Mouse (Mus musculus) megakaryocyte, embryonic 14.5 days (primary cell): ENCODE results near the gene Prr7. TPM values are rescaled to one million over a fixed set of nuclear protein-coding genes. Genes with fewer than 3 reads are reported as not detected.
"Not testable (repeated sequence)": the region's sequence is repeated elsewhere in the genome, so short reads cannot be mapped to it uniquely, and the experiment has no call there.

Experiments used
- H3K27me3 ChIP-seq: replicated peaks from 2 replicates; pipeline ENCODE3; 2012; ENCODE audit warnings: inconsistent platforms
- H3K36me3 ChIP-seq: replicated peaks from 2 replicates; pipeline ENCODE3; 2012; ENCODE audit warnings: low read length, inconsistent platforms, mixed read lengths
- H3K4me1 ChIP-seq: 2 replicates; pipeline ENCODE4 v1.6.1; 2012; ENCODE audit warnings: inconsistent platforms
- H3K4me3 ChIP-seq: replicated peaks from 2 replicates; pipeline ENCODE3; 2012; ENCODE audit warnings: moderate library complexity, mild to moderate bottlenecking, inconsistent platforms
- H3K9me3 ChIP-seq: 2 replicates; pipeline ENCODE4 v1.6.1; 2012; ENCODE audit warnings: inconsistent platforms
- FLI1 ChIP-seq: IDR thresholded peaks from 2 replicates; pipeline ENCODE4 v1.6.1; 2012; ENCODE audit warnings: low read length, inconsistent platforms, mixed read lengths
- GATA1 ChIP-seq: IDR thresholded peaks from 3 replicates; pipeline ENCODE4 v1.6.1; 2012; ENCODE audit warnings: mixed read lengths, low read length, inconsistent platforms, borderline replicate concordance
- polyA plus RNA-seq: library from polyadenylated mRNA; stranded (reverse); fragments of >175 nt; gene quantifications from 2 replicates; pipeline ENCODE4 v1.2.3, GENCODE M21; 2012; ENCODE audit warnings: low replicate concordance; ENCODE audit not compliant: insufficient read depth

Gene Prr7
- polyA plus RNA-seq, 1 experiment = 5.3 TPM

DNA sequence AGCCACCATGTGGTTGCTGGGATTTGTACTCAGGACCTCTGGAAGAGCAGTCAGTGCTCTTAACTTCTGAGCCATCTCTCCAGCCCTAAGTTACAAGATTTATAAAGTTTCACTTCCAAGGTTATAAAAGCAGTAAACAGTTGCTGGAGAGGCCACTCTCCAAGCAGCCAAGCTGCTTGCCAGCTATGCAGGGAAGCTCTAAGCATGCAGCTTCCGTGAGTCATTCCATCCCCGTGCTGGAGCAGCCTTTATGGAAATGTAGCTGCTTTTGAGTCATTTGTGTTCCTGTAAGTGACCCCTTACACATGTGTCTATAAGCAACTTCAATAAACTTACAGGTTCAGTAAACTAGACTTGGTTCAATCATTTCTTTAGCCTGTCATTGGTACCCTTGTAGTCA, 33.5 kb upstream of the Prr7 start:
- peaks cover 19% of the 10 kb centered on the region for H3K27me3 ChIP-seq
- H3K9me3 ChIP-seq = peaks cover 3% of the 10 kb centered on the region; the same call in 1 of the 2 replicates
- no peaks in the 10 kb centered on the region for H3K36me3 ChIP-seq
- TF ChIP-seq GATA1 = no peak
- TF ChIP-seq FLI1 = no peak
- H3K4me1 ChIP-seq = peaks cover 38% of the 10 kb centered on the region
- no peak overlapping the region for H3K4me3 ChIP-seq

DNA sequence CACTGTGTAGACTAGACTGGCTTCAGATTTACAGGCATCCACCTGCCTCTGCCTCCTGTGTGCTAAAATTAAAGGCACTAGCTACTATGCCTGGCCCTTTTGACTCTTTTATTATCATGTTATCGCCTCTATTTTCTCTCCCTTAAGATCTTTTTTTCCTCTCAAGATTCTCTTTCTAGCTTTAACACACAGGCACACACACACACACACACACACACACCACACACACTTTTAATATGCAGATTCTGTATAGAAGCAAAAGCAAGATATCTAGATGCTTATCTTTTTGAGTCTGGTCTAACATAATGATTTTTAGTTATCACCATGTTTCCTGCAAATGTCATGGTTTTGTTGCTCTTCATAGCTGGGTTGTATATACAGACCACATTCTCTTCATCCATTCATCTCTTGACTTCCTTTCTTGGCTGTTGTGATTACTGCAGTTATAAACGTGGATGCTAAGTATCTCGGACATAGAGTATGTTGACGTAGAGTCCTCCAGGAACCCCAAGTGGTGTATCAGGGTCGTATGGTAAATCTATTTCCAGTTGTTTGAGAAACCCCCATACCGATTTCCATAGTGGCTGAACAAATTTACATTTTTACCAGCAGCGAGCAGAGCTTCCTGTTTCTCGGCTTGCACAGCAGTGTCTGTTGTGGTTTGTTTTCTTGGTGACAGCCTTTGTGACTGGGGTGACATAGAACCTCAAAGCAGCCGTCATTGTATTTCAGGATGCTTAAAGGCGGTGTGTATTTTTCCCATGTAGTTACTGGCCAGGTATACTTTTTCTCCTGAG, 32.0 kb upstream of the Prr7 start:
- H3K27me3 ChIP-seq = peaks cover 5% of the 10 kb centered on the region
- peak overlapping the region; percentile 72 for H3K4me3 ChIP-seq
- TF ChIP-seq GATA1 (no peak), FLI1 (no peak)

GRCm38 (mm10) chr13:55437111-55437629, 26.9 kb upstream of the Prr7 start:
- not testable (repeated sequence) for H3K27me3 ChIP-seq, H3K4me3 ChIP-seq, H3K9me3 ChIP-seq, H3K36me3 ChIP-seq
- H3K4me1 ChIP-seq = peaks cover 30% of the 10 kb centered on the region

More for the DNA sequence above, 32.0 kb upstream of the Prr7 start:
- Histone ChIP-seq H3K9me3 (peaks cover 3% of the 10 kb centered on the region; the same call in 1 of the 2 replicates), H3K4me1 (peaks cover 38% of the 10 kb centered on the region), H3K36me3 (no peaks in the 10 kb centered on the region)

DNA sequence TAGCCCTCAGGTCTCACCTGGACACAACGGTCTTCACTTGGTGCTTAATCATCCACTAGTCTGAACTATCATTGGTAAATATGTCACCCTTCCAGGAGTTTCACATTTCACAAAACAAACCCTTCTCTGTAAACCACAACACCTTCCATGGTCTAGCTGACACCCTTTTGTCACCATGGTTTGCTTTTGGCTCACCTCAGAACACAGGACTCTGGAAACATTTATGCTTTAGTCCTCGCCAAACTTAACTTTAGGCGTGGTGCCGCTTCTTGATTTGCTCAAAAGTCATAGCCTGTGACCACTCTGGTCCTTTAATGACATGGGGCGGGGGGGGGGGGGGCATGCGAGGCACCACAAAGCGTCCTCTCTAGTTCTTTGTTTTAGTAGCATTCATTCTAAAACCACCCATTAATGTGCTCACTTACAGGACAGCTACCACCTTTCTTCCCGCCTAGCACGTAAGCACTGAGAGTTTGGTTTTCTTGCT, 20.2 kb upstream of the Prr7 start:
- Histone ChIP-seq H3K36me3 (peaks cover 12% of the 10 kb centered on the region), H3K9me3 (peaks cover 3% of the 10 kb centered on the region; the same call in 1 of the 2 replicates), H3K27me3 (no peaks in the 10 kb centered on the region), H3K4me3 (peak overlapping the region; percentile 96), H3K4me1 (peaks cover 66% of the 10 kb centered on the region)
- no peak for TF ChIP-seq GATA1
- no peak for TF ChIP-seq FLI1

GRCm38 (mm10) chr13:55444286-55444936, 19.7 kb upstream of the Prr7 start:
- Histone ChIP-seq H3K9me3 (no peaks in the 10 kb centered on the region), H3K27me3 (no peaks in the 10 kb centered on the region), H3K4me3 (peak overlapping the region; percentile 96), H3K36me3 (peaks cover 18% of the 10 kb centered on the region), H3K4me1 (peaks cover 72% of the 10 kb centered on the region)
- no peak for TF ChIP-seq FLI1
- no peak for TF ChIP-seq GATA1

DNA sequence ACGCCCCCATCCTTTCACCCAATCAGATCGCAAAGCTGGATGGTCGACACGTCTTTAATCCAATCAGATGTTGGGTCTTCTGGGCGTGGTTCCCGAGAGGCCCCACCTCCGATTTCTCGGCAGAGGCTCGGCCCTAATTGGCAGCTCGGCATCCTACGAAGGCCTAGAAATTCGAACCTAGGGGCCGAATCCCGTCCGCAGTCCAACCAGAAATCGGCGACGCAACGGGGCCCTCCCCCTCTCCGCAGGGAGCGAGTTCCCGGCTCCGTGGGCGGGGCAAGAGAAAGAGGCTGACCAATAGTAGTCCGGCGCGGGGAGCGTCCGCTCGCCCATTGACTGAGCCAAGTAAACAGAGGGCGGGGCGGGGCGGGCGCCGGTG, 19.1 kb upstream of the Prr7 start, which contains the start of gene Grk6:
Grk6 (plus strand) TSS at position 136 of the 379 bp plus-strand sequence.
- Histone ChIP-seq H3K4me3 (peak within 1 kb of the TSS; percentile 96), H3K9me3 (no peaks in the 10 kb centered on the region), H3K27me3 (no peaks in the 10 kb centered on the region), H3K4me1 (peaks cover 77% of the 10 kb centered on the region), H3K36me3 (peaks cover 23% of the 10 kb centered on the region)
- TF ChIP-seq FLI1 (no peak), GATA1 (no peak)

GRCm38 (mm10) chr13:55445361-55446091, 18.5 kb upstream of the Prr7 start:
- Histone ChIP-seq H3K4me3 (peak overlapping the region; percentile 96), H3K9me3 (no peaks in the 10 kb centered on the region), H3K36me3 (peaks cover 29% of the 10 kb centered on the region), H3K27me3 (no peaks in the 10 kb centered on the region), H3K4me1 (peaks cover 83% of the 10 kb centered on the region)
- TF ChIP-seq FLI1 (no peak), GATA1 (no peak)

- Histone ChIP-seq H3K9me3 (no peaks in the 10 kb centered on the region), H3K36me3 (peaks cover 40% of the 10 kb centered on the region), H3K4me1 (peaks cover 83% of the 10 kb centered on the region), H3K27me3 (no peaks in the 10 kb centered on the region), H3K4me3 (peak overlapping the region; percentile 96)
- no peak for TF ChIP-seq FLI1
- TF ChIP-seq GATA1 = 0 out of 3 replicates have a peak, but pooled peaks have one; percentile 50
Observed at GRCm38 (mm10) chr13:55446483-55447105, 17.5 kb upstream of the Prr7 start.

DNA sequence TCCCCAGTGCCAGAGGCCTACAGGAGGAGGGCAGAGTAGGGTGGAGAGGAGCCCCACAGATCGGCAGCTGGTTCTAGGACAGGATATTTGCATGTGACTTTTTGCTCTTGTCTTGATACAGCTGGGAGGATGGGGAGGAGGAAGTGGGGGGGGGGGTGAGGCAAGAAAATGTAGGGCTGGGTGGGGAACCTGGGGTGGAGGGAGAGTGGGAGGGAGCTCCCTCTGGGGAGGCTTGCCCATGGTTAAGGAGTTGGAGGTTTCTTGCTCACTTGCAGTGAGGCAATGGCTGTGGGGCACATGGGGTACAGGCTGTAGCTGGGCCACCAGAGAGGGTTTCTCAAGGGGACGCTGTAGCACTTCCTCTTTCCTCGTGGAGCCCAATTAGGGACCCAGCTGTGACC, 16.5 kb upstream of the Prr7 start:
- Histone ChIP-seq H3K4me1 (peaks cover 80% of the 10 kb centered on the region), H3K9me3 (no peaks in the 10 kb centered on the region), H3K36me3 (peaks cover 49% of the 10 kb centered on the region), H3K27me3 (no peaks in the 10 kb centered on the region), H3K4me3 (peak overlapping the region; percentile 96)
- TF ChIP-seq FLI1 (no peak), GATA1 (no peak)
